Mouse (Mus musculus): ENCODE data around the gene Olfr1352. TPM values are rescaled to one million over a fixed set of nuclear protein-coding genes. Genes with fewer than 3 reads are reported as not detected.

The Olfr1352 gene
- polyA plus RNA-seq (2012; rRNA removed) = not detected in 2 replicates

DNA sequence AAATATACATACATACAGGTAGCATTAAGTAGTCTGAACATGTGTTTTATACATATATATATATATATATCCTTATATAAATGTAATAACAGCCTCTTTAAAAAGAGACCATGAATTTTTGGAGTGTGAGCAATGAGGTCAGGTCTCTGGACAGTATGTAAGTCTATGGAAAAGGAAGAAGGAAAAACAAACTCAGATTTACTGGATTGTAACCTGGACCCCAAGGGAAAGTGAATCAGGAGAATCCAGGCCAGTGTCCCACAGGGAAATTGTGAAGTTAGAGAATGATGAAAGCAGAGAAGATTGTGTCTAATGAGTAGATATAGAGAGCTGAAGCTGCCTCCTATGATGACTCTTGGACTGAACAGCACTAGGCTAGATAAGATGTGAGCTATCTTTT lies at the start of gene Olfr1352:
Gene Olfr1352, plus strand, starts transcription at position 301 of the 400 bp plus-strand sequence.

GRCm38 (mm10) chr10:78950336-78950735 lies 30.5 kb upstream of the Olfr1352 start, which contains the start of gene Olfr8:
TSS of gene Olfr8 (plus strand) at chr10:78950636.

GRCm38 (mm10) chr10:78963009-78963408 lies 17.8 kb upstream of the Olfr1352 start, which contains the start of gene Olfr1353:
TSS of gene Olfr1353 (plus strand) at chr10:78963309.

DNA sequence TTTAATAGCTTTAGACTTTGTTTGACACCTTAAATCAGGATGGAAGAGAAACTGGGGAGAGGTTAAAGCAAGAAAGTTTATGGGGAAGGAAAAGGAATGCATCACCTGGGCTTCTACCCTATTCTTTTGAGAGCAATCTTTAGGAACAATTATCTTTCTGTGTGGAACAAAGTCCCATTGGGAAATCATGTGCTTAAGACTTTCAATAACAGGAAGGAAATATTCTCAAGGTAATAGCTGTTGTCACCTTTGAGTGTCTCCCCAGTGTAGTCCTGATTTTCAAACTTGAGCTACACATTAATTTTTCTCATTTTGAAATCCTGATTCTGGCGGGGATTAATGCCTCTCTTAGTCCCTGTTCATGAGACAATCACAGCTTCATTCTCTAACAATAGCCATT lies 31.3 kb downstream of the Olfr1352 start, which contains the start of gene Olfr1351:
Gene Olfr1351, plus strand, starts transcription at position 301 of the 400 bp plus-strand sequence.

GRCm38 (mm10) chr10:79028441-79028840 lies 47.6 kb downstream of the Olfr1352 start, which contains the start of gene Olfr57:
TSS of gene Olfr57 (plus strand) at chr10:79028741.

Other genes with a start within 250 kb of the Olfr1352 start
- 0.06 TPM in 1 of 2 replicates, not detected in the other for gene Ccdc105, start 228.0 kb upstream of the Olfr1352 start, polyA plus RNA-seq (2012; rRNA removed)
- 1.4 and 2.5 TPM in 2 replicates for gene Slc1a6, start 200.6 kb upstream of the Olfr1352 start, polyA plus RNA-seq (2012; rRNA removed)
- gene Olfr1356, start 128.9 kb upstream of the Olfr1352 start, polyA plus RNA-seq (2012; rRNA removed) = not detected in 2 replicates
- gene Olfr1355, start 105.5 kb upstream of the Olfr1352 start, polyA plus RNA-seq (2012; rRNA removed) = not detected in 2 replicates
- not detected in 2 replicates for gene Olfr1354, start 67.9 kb upstream of the Olfr1352 start, polyA plus RNA-seq (2012; rRNA removed)
- not detected in 2 replicates for gene Olfr8, start 30.4 kb upstream of the Olfr1352 start, polyA plus RNA-seq (2012; rRNA removed)
- gene Olfr1353, start 17.7 kb upstream of the Olfr1352 start, polyA plus RNA-seq (2012; rRNA removed) = not detected in 2 replicates
- gene Olfr1351, start 31.4 kb downstream of the Olfr1352 start, polyA plus RNA-seq (2012; rRNA removed) = not detected in 2 replicates
- not detected in 2 replicates for gene Olfr57, start 47.7 kb downstream of the Olfr1352 start, polyA plus RNA-seq (2012; rRNA removed)
- 16.6 and 26.1 TPM in 2 replicates for gene 2610008E11Rik, start 116.5 kb downstream of the Olfr1352 start, polyA plus RNA-seq (2012; rRNA removed)
- not detected in 2 replicates for gene Vmn2r80, start 167.7 kb downstream of the Olfr1352 start, polyA plus RNA-seq (2012; rRNA removed)

All from central nervous system, embryonic 11.5 days (tissue).